Mouse (Mus musculus) ES-Bruce4 (cell line): Measurements from ENCODE around the gene Lpin3.

ENCODE experiments used
- CTCF ChIP-seq: IDR thresholded peaks from one replicate; pipeline ENCODE4 v1.8.1; 2011; ENCODE audit warnings: low read depth, low read length
- POLR2A ChIP-seq: IDR thresholded peaks from one replicate; pipeline ENCODE4 v1.8.1; 2011; ENCODE audit warnings: low read length; ENCODE audit not compliant: insufficient read depth

DNA sequence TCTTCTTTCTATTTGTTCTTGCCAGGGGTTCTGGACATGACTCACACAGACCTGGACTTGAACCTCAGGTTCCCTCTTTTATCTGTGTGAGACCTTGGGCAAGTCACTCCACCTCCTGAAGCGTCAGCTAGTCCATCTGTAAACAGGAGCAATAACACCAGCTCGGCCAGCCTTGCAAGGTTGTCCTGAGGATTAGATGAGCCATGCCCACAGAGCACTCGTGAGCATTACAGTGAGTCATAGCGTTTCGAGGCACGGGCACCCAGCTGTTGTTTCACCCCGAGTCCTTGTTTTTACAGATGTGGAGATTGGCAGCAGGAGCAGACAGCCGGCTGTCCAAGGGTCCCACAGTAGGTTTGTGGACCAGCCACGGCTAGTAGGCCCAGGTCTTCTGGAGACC is 11.2 kb downstream of the Lpin3 start:
- no peak for TF ChIP-seq CTCF
- TF ChIP-seq POLR2A, result no peak
